Mouse (Mus musculus) embryonic facial prominence, embryonic 10.5 days (tissue): Measurements from ENCODE around the gene Bbs5. TPM values are rescaled to one million over a fixed set of nuclear protein-coding genes. Genes with fewer than 3 reads are reported as not detected.
A peak's percentile ranks its signal among the peaks of the same experiment; 100 is the strongest.
"Not testable (repeated sequence)": the region's sequence is repeated elsewhere in the genome, so short reads cannot be mapped to it uniquely, and the experiment has no call there.

Experiments used
- DNase-seq: peaks from one replicate; pipeline ENCODE4 v3.0.0-alpha.2; 2017; ENCODE audit warnings: low spot score
- H3K27ac ChIP-seq: fragments of 300-500 bp; sonication (generic); replicated peaks from 2 replicates; pipeline ENCODE4 v1.5.1; 2016; ENCODE audit warnings: mild to moderate bottlenecking
- H3K27me3 ChIP-seq: fragments of 300-500 bp; sonication (generic); replicated peaks from 2 replicates; pipeline ENCODE4 v1.6.1; 2016; ENCODE audit warnings: low read depth, mild to moderate bottlenecking; ENCODE audit not compliant: poor library complexity, severe bottlenecking
- H3K36me3 ChIP-seq: fragments of 300-500 bp; sonication (generic); replicated peaks from 2 replicates; pipeline ENCODE4 v1.6.1; 2016; ENCODE audit warnings: mild to moderate bottlenecking, moderate library complexity
- H3K4me1 ChIP-seq: fragments of 300-500 bp; sonication (generic); 2 replicates; pipeline ENCODE4 v1.6.1; 2016
- H3K4me3 ChIP-seq: fragments of 300-500 bp; sonication (generic); 2 replicates; pipeline ENCODE4 v1.5.1; 2016; ENCODE audit warnings: mild to moderate bottlenecking, moderate library complexity
- H3K9me3 ChIP-seq: fragments of 300-500 bp; sonication (generic); 2 replicates; pipeline ENCODE4 v1.6.1; 2016; ENCODE audit warnings: mild to moderate bottlenecking
- WGBS: fragments of 180-500 bp; shearing (Covaris S2); methylation state at CpG from one replicate; pipeline ENCODE4 v1.1.7; 2016; 5-methylcytosine and 5-hydroxymethylcytosine counted together
- polyA plus RNA-seq: library from polyadenylated mRNA; unstranded; fragments of >200 nt; fragmentation: Nextera tagmentation; extraction: Ambion mirVana; gene quantifications from 2 replicates; pipeline ENCODE4 v1.2.1, GENCODE M21; 2016

Gene Bbs5
- polyA plus RNA-seq, 1 experiment from 2014 or later, result 19.3 TPM

DNA sequence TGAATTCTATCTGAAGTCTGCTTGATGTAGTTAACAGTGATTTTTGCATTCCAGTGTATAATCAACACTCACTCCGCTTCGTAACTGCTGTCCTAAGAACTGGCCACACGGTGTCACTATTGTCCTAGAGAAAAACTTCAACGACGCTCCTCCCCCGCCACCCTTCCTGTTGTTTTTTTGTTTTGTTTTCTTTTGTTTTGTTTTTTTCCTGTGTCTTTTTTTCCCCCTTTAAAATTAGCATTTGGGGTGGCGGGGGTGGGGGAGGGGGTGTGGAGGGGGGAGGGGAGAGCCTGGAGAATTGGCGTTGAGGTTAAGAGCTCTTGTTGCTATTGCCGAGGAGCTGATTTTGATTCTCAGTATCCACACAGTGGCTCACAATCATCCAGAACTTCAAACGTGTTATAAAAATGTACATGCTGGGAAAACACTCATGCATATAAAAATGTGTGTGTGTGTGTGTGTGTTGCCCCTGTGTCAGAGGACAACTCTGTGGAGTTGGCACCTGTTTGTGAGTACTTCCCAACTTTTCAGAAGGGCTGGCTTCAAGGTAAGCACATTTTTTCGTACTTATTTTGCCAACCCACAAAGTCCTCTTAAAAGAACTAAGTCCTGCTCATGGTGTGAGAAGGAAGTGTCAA lies 11.8 kb upstream of the Bbs5 start:
- Histone ChIP-seq H3K27me3 (no peaks in the 10 kb centered on the region; the same call in 1 of the 2 replicates), H3K4me3 (peak overlapping the region; percentile 48), H3K27ac (peak overlapping the region; percentile 49), H3K36me3 (no peaks in the 10 kb centered on the region), H3K9me3 (no peaks in the 10 kb centered on the region), H3K4me1 (0 out of 2 replicates have a peak, but pooled peaks cover 2% of the 10 kb centered on the region)
- DNase-seq, result peak; percentile 53
- WGBS, result 15% methylated on average over 11 of the region's 11 CpGs

- Histone ChIP-seq H3K27ac (no peak overlapping the region), H3K36me3 (no peaks in the 10 kb centered on the region), H3K4me1 (0 out of 2 replicates have a peak, but pooled peaks cover 2% of the 10 kb centered on the region), H3K4me3 (no peak overlapping the region), H3K27me3 (no peaks in the 10 kb centered on the region; the same call in 1 of the 2 replicates), H3K9me3 (no peaks in the 10 kb centered on the region)
- WGBS, result 73% methylated on average over 6 of the region's 6 CpGs
- DNase-seq, result peak; percentile 48
Observed at GRCm38 (mm10) chr2:69635807-69636206, 11.2 kb upstream of the Bbs5 start.

DNA sequence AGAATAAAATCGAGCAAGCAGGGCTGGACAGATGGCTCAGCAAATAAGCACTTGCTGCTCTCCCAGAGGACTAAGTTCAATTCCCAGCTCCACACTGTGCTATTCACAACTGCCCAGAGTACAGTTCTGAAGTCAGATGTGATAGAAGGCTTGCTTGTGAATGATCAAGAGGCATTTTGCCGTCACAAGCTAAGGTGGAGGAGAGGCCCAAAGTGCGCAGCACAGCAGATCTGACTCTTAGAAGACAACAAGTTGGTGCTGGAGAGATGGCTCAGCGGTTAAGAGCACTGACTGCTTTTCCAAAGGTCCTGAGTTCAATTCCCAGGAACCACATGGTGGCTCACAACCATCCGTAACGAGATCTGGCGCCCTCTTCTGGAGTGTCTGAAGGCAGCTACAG lies 9.0 kb upstream of the Bbs5 start:
- DNase-seq, H3K4me1 ChIP-seq, H3K4me3 ChIP-seq, H3K36me3 ChIP-seq, H3K9me3 ChIP-seq, H3K27me3 ChIP-seq, H3K27ac ChIP-seq: not testable (repeated sequence)
- WGBS, result 76% methylated on average over 7 of the region's 7 CpGs

DNA sequence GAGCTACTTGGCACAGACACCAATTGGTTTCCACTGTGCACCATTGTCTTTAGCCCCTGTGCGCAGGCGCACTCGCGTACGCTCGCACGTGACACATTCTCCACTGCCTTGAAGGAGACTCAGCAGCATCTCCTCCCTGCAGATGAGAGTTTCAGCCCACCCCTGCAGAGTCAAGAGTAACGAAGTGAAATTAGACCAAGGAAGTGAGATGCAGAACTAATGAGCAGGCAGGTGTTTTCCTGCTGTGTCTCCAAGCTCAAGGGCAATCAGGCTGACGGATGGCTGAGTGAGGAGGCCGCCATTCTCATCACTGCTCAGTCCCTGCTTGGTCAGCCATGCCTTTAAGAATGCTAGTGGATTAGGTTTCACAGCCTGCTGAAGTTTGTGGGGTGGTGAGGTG lies 6.9 kb upstream of the Bbs5 start:
- H3K27me3 ChIP-seq, result no peaks in the 10 kb centered on the region
- no peak overlapping the region for H3K27ac ChIP-seq
- H3K4me3 ChIP-seq, result no peak overlapping the region
- 65% methylated on average over 10 of the region's 10 CpGs for WGBS
- peak; percentile 26 for DNase-seq
- no peaks in the 10 kb centered on the region for H3K9me3 ChIP-seq
- 0 out of 2 replicates have a peak, but pooled peaks cover 1% of the 10 kb centered on the region for H3K4me1 ChIP-seq
- H3K36me3 ChIP-seq, result no peaks in the 10 kb centered on the region

DNA sequence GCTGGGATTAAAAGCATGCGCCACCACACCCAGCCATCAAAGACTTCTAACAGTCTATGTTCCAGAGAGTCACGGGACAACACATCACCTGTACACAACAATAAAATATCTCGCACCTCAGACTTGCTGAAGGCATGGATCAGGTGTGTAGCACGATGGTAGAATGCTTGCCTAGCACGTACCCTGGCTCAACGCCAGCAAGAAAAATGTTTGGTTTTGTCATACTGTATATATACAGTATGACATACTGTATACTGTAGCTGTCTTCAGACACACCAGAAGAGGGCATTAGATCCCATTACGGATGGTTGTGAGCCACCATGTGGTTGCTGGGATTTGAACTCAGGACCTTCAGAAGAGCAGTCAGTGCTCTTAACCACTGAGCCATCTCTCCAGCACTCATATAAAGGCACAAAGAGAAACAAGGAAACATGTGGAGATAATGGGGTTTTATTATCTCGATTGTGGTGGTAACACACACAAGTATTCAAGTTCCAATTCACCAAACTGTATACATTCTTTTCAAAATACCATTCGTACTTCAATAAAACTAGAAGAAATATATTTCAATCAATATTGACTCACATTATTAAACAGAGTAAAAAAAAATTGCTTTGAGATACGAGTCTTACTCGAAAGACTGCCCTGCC lies 1.9 kb upstream of the Bbs5 start:
- Histone ChIP-seq H3K9me3 (no peaks in the 10 kb centered on the region), H3K4me3 (no peak overlapping the region), H3K27me3 (no peaks in the 10 kb centered on the region), H3K36me3 (no peaks in the 10 kb centered on the region), H3K4me1 (peaks cover 10% of the 10 kb centered on the region), H3K27ac (no peak overlapping the region)
- WGBS, result 93% methylated on average over 11 of the region's 11 CpGs
- DNase-seq, result no peak

DNA sequence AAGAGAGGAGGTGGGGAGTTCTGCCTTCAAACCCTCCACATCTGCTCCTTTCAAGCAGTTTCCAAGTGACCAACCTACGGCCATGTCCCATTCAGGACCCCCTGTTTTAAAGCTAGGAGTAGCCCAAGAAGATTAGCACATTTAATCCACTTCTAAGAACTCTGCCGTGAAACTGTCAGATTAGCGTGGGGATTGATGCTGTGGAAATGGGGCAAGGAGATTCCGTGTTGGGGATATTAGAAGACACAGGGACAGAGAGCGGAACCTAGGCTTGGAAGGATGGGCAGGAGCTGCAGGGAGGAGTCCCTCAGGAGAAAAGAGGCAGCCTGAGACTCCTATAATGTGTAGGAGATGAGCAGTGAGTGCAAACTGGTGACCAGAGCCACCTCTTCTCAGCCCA lies 2.7 kb downstream of the Bbs5 start:
- DNase-seq, result no peak
- Histone ChIP-seq H3K27ac (no peak overlapping the region), H3K9me3 (no peaks in the 10 kb centered on the region), H3K4me3 (no peak overlapping the region), H3K36me3 (peaks cover 17% of the 10 kb centered on the region), H3K4me1 (peaks cover 10% of the 10 kb centered on the region), H3K27me3 (no peaks in the 10 kb centered on the region)
- 87% methylated on average over 5 of the region's 5 CpGs for WGBS

GRCm38 (mm10) chr2:69659326-69659725 lies 12.4 kb downstream of the Bbs5 start:
- H3K27ac ChIP-seq, result no peak overlapping the region
- WGBS, result 91% methylated on average over 4 of the region's 4 CpGs
- no peaks in the 10 kb centered on the region for H3K9me3 ChIP-seq
- H3K36me3 ChIP-seq, result peaks cover 72% of the 10 kb centered on the region
- no peaks in the 10 kb centered on the region for H3K27me3 ChIP-seq
- H3K4me1 ChIP-seq, result peaks cover 9% of the 10 kb centered on the region
- no peak for DNase-seq
- no peak overlapping the region for H3K4me3 ChIP-seq

GRCm38 (mm10) chr2:69663827-69664476 lies 17.0 kb downstream of the Bbs5 start:
- H3K9me3 ChIP-seq, result no peaks in the 10 kb centered on the region
- peaks cover 10% of the 10 kb centered on the region for H3K4me1 ChIP-seq
- WGBS, result 74% methylated on average over 13 of the region's 13 CpGs
- peaks cover 52% of the 10 kb centered on the region for H3K36me3 ChIP-seq
- DNase-seq, result no peak
- no peak overlapping the region for H3K27ac ChIP-seq
- H3K4me3 ChIP-seq, result no peak overlapping the region
- H3K27me3 ChIP-seq, result no peaks in the 10 kb centered on the region

GRCm38 (mm10) chr2:69667656-69668055 lies 20.7 kb downstream of the Bbs5 start:
- 94% methylated on average over 4 of the region's 4 CpGs for WGBS
- H3K4me3 ChIP-seq, result no peak overlapping the region
- no peak for DNase-seq
- H3K27me3 ChIP-seq, result no peaks in the 10 kb centered on the region
- peaks cover 10% of the 10 kb centered on the region for H3K4me1 ChIP-seq
- H3K9me3 ChIP-seq, result no peaks in the 10 kb centered on the region
- peaks cover 39% of the 10 kb centered on the region for H3K36me3 ChIP-seq
- H3K27ac ChIP-seq, result no peak overlapping the region

DNA sequence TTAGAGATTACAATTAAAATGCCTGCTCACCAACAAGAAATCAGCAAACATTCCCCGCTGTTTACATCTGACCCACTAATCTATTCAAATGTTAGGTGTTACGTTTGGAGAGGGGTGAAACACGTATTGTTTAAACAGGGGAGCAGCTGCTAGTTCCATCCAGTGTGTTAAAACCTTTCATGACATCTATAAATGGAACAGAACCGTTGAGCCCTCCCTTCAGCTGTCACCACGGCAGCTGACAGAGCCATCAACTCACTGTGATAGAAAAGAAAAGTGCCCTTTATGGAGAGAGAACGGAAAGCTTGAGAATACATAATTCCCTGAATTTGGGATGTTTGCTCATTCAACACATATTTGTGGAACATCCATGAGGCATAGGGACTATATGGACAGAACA lies 21.4 kb downstream of the Bbs5 start:
- DNase-seq, result no peak

GRCm38 (mm10) chr2:69669853-69670252 lies 22.9 kb downstream of the Bbs5 start, which contains the start of gene Klhl41:
Gene Klhl41 (plus strand): TSS chr2:69670120.
- H3K27me3 ChIP-seq, result no peaks in the 10 kb centered on the region
- no peak for DNase-seq
- 87% methylated on average over 9 of the region's 9 CpGs for WGBS
- H3K9me3 ChIP-seq, result no peaks in the 10 kb centered on the region
- peaks cover 22% of the 10 kb centered on the region for H3K36me3 ChIP-seq
- no peak within 1 kb of the TSS for H3K4me3 ChIP-seq
- no peak within 1 kb of the TSS for H3K27ac ChIP-seq
- no peaks in the 10 kb centered on the region for H3K4me1 ChIP-seq

More for the DNA sequence above, 21.4 kb downstream of the Bbs5 start:
- Histone ChIP-seq H3K4me1 (peaks cover 10% of the 10 kb centered on the region), H3K9me3 (no peaks in the 10 kb centered on the region), H3K27me3 (no peaks in the 10 kb centered on the region), H3K27ac (no peak overlapping the region), H3K4me3 (no peak overlapping the region), H3K36me3 (peaks cover 33% of the 10 kb centered on the region)
- WGBS, result 83% methylated on average over 6 of the region's 6 CpGs

GRCm38 (mm10) chr2:69673723-69674122 lies 26.8 kb downstream of the Bbs5 start:
- H3K4me3 ChIP-seq, result no peak overlapping the region
- H3K4me1 ChIP-seq, result no peaks in the 10 kb centered on the region
- H3K27ac ChIP-seq, result no peak overlapping the region
- H3K36me3 ChIP-seq, result 0 out of 2 replicates have a peak, but pooled peaks cover 12% of the 10 kb centered on the region
- WGBS, result 72% methylated on average over 5 of the region's 5 CpGs
- no peaks in the 10 kb centered on the region for H3K27me3 ChIP-seq
- DNase-seq, result no peak
- no peaks in the 10 kb centered on the region for H3K9me3 ChIP-seq

- WGBS, result 89% methylated on average over 9 of the region's 9 CpGs
- Histone ChIP-seq H3K9me3 (no peaks in the 10 kb centered on the region), H3K27ac (no peak overlapping the region), H3K4me1 (no peaks in the 10 kb centered on the region), H3K36me3 (peaks cover 23% of the 10 kb centered on the region), H3K4me3 (no peak overlapping the region), H3K27me3 (no peaks in the 10 kb centered on the region)
- no peak for DNase-seq
Observed at GRCm38 (mm10) chr2:69675266-69675665, 28.3 kb downstream of the Bbs5 start.
